Mouse (Mus musculus) ovary, adult 18-20 months (tissue): ENCODE results near the gene Zfand4.
A peak's percentile ranks its signal among the peaks of the same experiment; 100 is the strongest.
"Not testable (repeated sequence)": the region's sequence is repeated elsewhere in the genome, so short reads cannot be mapped to it uniquely, and the experiment has no call there.

Source experiments
- DNase-seq: peaks from one replicate; pipeline ENCODE4 v3.0.0; 2022; ENCODE audit warnings: low spot score, mixed read lengths

Zfand4 gene

GRCm38 (mm10) chr6:116264018-116264651 lies at the start of gene Zfand4:
TSS of gene Zfand4 (plus strand) at chr6:116264222.
- DNase-seq: peak; percentile 85

- DNase-seq: no peak
These were observed 36.3 kb upstream of the Zfand4 start for GRCm38 (mm10) chr6:116227767-116228166.

GRCm38 (mm10) chr6:116228785-116229525 lies 35.1 kb upstream of the Zfand4 start:
- DNase-seq: peak; percentile 36

- not testable (repeated sequence) for DNase-seq
These were observed 29.2 kb upstream of the Zfand4 start for GRCm38 (mm10) chr6:116234821-116235220.

GRCm38 (mm10) chr6:116235336-116235735 lies 28.7 kb upstream of the Zfand4 start:
- DNase-seq: no peak

- no peak for DNase-seq
These were observed 25.9 kb upstream of the Zfand4 start for GRCm38 (mm10) chr6:116238083-116238482.

GRCm38 (mm10) chr6:116240371-116240770 lies 23.7 kb upstream of the Zfand4 start:
- DNase-seq: no peak

- DNase-seq: no peak
These were observed 4.4 kb upstream of the Zfand4 start for GRCm38 (mm10) chr6:116259649-116260048.

GRCm38 (mm10) chr6:116260481-116260880 lies 3.5 kb upstream of the Zfand4 start:
- DNase-seq: no peak

GRCm38 (mm10) chr6:116262824-116263223 lies 1.2 kb upstream of the Zfand4 start:
- DNase-seq: no peak

GRCm38 (mm10) chr6:116264836-116265235 lies 814 bp downstream of the Zfand4 start:
- no peak for DNase-seq

GRCm38 (mm10) chr6:116265603-116266002 lies 1.6 kb downstream of the Zfand4 start:
- DNase-seq: no peak

GRCm38 (mm10) chr6:116266273-116267109 lies 2.5 kb downstream of the Zfand4 start:
- no peak for DNase-seq

- no peak for DNase-seq
These were observed 3.0 kb downstream of the Zfand4 start for GRCm38 (mm10) chr6:116267110-116267423.

- DNase-seq: no peak
These were observed 11.7 kb downstream of the Zfand4 start for GRCm38 (mm10) chr6:116275695-116276094.

- no peak for DNase-seq
These were observed 14.8 kb downstream of the Zfand4 start for GRCm38 (mm10) chr6:116278679-116279317.

- no peak for DNase-seq
These were observed 17.0 kb downstream of the Zfand4 start for GRCm38 (mm10) chr6:116281014-116281413.

- no peak for DNase-seq
These were observed 18.5 kb downstream of the Zfand4 start for GRCm38 (mm10) chr6:116282546-116282945.

- DNase-seq: no peak
These were observed 19.3 kb downstream of the Zfand4 start for GRCm38 (mm10) chr6:116283280-116283679.

GRCm38 (mm10) chr6:116286321-116286720 lies 22.3 kb downstream of the Zfand4 start:
- no peak for DNase-seq

- no peak for DNase-seq
These were observed 23.0 kb downstream of the Zfand4 start for GRCm38 (mm10) chr6:116286870-116287575.

GRCm38 (mm10) chr6:116311411-116311810 lies 47.4 kb downstream of the Zfand4 start:
- DNase-seq: no peak
